Mouse (Mus musculus) right cerebral cortex, adult 18-20 months (tissue): ENCODE measurements around the gene Tnip1.

Experiments
- DNase-seq: peaks from one replicate; pipeline ENCODE4 v3.0.0; 2022; ENCODE audit warnings: mixed read lengths

Tnip1 gene

DNA sequence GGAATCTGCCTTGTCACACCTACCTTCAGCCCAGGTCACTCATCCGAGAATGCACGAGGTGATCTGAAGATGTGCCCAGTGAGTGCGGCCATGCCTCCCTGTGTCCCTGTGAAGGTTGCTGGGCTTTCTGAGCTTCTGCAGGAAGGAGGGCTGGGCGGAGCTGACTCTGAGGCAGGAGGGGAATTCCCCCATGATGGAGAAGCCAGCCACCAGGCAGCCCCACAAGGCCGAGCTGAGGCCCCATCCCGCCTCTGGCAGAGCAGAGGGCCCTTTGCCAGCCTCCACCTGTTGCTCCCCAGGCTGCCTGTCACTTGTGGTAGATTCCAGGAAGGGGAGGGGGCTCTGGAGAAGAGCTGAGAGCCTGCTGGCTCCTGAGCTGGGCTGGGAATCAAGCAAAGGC is at the start of gene Tnip1:
Tnip1 (minus strand) TSS at position 108 of the 400 bp plus-strand sequence.
- DNase-seq, result no peak

DNA sequence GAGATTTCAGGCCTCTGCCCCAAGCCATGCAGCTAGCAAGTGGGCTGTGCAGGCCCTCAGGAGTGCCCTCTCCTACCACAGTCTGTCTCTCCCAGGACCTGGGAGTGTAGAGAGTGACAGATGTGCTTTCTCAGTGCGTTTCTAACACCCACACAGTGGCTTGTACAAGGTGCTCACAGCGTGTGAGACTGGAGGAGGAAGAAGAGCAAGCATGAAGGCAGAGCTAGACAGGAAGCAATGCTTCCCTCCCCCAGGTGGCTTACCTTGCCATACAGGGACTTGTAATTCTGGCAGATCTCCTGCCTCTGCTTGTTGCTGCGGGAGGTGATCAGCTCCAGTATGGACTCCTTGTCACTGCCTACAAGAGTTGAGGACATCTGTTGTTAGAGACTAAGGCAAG is 48.7 kb upstream of the Tnip1 start:
- peak; percentile 46 for DNase-seq

DNA sequence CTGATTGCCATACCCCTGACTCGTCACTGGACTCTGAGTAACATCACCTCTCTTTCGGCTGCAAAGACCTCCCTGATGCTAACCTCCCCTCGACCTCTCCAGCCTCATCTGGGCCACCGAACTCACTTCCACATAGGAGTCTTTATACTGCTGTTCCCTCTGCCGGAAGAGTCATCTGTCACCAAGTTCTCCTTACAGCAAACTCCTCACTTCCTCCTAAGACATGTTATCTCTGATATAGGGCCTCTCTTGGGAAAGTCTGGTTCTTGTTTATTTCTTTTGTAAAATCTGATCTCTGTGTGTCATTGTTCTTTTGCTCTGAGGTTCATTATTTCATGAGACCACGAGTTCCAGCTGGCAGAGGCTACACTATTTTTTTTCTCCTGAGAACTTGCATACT is 45.5 kb upstream of the Tnip1 start:
- DNase-seq, result no peak

DNA sequence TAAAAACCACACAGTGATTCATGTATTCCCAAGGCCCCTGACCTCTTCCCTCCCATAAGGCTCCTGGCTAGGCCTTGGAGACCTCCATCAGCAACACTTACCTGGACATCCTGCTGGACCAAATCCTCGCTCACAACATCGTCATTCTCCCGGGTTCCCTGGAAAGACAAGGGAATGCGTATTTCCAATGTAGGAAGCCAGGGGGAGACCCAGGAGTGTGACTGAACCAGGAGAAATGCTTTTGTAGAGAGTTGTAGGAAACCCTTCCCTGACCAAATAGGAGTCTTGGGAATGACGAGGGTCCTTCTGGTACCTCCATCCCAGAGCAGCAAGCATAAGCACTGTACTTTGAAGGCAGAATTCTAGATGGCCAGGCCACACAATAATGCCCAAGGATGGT is 43.0 kb upstream of the Tnip1 start:
- no peak for DNase-seq

DNA sequence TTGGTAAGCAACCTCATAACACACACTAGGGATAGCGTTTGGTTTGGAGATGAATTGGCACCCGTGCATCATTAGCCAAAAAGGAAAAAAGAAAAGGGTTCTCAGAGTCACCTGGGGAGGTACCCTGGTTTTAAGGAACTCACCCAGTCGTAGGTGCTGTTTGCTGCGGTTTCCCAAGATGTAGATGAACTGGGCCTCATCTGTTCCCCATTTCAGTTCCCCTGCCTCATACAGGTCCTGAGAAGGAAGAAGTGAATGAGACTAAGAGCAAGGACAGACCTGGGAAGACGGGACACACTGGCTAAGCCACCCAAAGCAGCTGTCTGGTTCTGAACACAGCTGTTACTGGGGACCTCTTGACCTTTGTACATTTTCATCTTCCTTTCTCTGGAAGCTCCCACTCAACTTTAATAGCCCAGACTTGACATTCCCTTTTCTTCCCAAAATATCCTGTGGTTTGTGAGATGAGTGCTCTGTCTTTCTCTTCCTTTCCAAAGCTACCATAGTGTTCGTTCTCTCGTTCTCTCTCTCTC is 42.3 kb upstream of the Tnip1 start:
- no peak for DNase-seq

DNA sequence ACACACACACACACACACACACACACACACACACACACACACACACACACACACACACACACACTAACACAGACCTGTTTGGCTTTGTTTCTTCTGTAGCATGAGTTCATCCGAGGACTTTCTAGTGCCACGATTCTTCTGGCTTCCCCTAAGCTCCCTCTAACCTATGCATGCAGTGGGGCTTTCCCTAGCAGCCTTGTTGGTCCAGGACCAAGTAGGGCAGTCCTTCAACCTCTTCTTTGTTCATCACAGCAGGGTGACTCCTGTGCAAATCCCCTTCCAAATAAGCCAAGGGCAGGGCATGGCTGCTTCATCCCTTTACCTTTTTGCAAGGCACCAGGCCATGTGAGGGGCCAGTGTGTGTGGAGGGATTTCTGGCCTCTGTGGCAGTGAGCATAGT is 36.0 kb upstream of the Tnip1 start:
- no peak for DNase-seq

DNA sequence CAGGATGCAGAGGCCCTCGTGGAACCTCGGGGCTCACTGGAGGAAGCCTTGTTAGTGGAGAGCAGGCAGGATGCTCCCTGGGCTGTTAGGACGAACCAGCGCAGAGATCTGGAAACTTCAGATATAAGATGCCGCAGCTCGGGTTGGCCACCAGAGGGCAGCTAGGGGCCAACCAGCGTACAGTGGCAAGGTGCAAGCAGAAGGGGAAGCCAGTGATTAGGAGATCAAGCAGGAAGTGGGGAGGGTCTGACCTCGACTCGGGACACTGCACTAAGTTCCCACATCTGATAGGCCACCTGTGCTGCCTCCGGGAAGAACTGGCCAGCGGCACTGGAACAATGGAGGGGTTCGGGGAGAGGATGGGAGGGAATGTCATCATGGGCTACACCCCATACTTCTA is 35.6 kb upstream of the Tnip1 start:
- DNase-seq, result peak; percentile 53

DNA sequence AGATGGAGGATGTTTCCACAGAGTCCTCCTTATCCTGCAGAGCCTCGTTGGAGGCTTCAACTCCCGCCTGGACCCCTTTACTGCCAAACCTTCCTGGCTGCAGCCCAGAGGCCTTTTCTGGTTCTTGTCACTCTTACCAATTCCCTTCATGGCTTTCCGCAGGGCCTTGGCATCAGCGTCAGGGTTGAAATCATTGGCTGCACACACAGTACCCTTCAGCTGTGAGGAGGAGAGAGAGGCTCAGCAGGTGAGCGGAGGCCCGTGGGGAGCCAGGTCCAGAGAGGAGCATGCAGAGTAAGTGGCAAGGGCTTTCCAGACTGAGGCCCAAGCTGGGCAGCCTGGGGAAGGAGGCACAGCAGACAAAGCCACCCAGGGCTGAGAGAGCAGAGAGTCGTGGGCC is 33.5 kb upstream of the Tnip1 start:
- DNase-seq, result no peak

DNA sequence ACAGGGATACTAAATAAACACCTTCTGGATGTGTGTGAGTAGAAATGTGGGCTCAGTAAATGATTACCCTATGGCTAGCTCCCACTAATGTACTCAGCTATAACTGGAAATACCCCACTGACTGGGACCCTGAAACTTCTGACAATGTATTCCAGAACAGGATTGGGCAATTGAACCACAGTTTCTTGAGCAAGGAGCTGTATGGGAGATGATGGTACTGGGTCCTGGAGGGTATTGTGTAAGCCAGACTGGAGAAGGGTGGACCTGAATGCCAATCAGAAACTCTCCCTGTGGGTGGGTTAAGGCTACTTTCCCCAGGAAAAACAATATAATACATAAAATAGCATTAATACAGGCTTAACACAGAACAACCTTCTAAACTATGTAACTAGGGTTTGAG is 27.2 kb upstream of the Tnip1 start:
- no peak for DNase-seq

DNA sequence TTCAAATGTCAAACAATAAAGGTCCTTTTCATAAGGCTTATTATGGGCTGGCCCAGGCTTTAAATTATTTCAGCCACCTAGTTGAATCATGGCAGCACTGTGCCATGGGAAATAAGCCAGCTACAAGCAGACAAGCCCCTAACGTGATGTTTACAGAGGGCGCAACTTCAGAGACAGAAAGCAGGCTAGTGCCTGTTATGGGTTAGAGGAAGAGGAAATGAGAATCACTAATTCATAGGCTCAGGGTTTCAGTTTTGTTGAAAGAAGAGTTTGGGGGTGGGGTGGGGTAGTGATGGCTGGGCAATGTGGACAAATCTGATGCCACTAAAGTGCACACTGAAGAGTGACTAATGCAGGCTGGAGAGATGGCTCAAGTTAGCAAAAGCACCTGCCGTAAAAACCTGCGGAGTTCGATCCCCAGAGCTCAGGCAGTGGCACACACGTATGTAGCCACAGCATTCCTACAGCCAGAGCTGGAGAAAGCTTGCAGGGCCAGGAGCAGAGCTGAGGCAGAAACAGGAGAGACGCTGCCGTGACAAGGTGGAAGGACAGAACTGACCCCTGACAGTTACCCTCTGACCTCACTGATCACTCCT is 26.1 kb upstream of the Tnip1 start:
- DNase-seq, result no peak

DNA sequence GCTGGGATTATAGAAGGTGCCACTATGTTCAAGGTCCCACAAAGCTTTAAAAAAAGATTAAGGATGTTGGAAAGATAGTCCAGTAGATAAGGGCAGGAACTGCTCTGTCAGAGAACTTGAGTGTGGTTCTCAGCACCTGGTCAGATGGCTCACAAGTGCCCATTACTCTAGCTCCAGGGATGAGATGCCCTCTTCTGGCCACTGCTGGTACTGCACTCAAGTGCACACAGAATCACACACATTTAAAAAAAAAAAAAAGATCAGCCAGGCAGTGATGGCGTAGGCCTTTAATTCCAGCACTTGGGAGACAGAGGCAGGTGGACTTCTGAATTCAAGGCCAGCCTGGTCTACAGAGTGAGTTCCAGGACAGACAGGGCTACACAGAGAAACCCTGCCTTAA is 25.3 kb upstream of the Tnip1 start:
- no peak for DNase-seq

DNA sequence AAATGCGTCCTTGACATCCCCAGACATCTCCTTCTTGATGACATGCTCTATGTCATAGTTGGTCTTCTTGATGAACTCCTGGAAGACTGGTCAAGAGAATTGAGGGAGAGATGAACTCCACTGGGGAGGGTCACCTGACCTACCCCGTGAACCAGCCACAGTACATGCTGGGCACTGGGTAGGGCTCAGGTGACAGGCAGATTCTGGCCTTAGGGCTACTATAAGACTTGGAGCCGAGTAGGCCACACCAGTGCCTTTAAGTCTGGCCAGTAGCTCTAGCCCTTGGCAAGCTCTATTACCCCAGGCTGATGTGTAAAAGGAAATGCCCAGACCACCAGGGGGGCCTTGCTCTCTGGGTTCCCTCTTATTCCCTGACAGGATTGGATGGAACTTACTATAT is 22.4 kb upstream of the Tnip1 start:
- no peak for DNase-seq

DNA sequence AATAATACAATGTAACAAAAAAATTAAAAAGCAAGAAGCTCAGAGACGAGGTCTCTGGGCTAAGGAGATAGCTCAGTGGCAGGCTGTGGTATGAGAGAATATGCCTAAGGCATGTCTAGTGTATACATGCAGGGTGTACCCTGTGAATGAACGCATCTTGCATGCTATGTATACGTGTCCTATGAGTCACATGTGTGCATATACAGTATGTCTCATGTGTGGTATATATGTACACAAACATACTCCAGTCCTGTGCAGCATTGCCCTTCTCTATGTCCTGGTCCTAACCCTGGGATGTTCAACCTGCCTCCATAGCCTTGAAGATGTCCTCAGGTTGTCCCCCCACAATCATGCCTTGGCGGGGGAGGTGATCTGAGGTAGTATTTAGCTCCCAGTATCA is 21.9 kb upstream of the Tnip1 start:
- no peak for DNase-seq

DNA sequence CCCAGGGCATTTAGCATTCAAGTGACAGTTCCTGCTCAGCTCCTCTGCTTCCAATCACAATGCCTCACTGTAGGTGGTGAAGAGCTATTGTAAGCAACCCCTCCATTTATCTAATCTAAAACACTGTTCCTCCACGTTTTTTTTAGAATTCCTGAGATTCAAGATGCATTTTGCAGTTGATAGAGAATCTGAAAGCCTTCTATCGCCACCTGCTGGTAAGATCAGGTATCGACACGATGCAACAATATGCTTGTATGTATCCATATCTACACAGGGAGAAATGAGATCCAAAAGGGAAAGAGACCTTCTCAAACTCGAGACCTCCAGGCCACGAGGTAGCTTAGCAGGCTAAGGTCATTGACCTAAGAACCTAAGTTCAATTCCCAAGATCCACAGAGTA is 21.4 kb upstream of the Tnip1 start:
- peak; percentile 73 for DNase-seq

DNA sequence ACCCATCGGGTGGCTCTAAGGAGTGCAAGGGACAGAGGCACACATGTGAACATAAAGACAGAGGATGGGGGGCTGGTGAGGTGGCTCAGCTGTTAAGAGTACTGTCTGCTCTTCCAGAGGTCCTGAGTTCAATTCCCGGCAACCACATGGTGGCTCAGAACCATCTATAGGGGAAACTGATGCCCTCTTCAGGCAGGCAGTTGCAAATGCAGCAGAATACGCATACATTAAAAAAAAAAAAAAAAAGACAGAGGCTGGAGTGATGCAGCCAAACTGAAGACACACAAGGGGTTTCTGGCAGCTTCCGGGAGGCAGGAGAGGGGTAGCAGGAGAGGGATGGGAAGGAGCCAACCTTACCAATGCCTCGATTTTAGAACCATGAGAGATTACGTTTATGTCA is 19.8 kb upstream of the Tnip1 start:
- DNase-seq, result no peak

DNA sequence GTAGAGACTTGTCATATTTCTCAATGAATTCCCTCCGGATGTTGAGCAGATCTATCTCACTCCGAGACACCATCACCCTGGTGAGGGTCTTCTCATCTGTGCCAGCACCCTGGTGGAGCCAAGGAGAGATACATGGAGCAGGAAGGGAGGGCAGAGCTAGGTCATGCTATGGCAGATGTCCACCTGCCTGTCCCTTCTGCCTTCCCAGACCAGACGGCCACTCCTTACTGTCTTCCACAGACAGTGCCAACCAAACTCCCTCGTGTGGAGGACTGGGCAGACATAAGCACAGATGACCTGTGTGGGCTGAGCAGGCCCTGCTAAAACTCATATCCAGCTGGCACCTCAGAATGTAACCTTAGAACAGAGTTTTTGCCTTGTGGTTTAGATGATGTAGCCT is 18.9 kb upstream of the Tnip1 start:
- DNase-seq, result no peak

DNA sequence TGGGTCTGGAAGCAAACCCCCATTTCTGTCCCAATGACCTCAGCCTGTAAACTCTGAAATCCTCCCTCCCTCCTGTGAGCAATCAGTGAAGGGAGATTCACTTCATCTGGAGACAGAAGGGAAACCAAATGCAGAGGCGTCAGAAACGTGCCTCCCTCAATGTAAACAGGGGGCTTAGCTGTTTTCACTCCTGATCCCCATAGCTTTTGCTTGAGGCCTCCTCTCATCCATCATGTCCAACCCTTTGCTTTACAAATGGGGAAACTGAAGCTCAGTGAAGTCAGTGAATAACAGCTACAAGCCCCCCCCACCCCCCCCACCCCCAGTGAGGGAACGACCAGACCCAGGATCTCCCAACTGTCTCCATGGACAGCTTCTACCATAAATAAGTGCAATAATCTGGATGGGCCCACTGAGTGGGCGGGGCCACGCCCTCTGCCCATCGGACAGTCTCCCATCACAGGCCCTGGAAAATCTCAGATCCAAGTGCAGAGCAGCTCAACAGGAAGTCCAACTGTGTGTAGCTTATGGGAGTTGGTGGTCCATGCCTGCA is 14.7 kb upstream of the Tnip1 start:
- DNase-seq, result no peak

DNA sequence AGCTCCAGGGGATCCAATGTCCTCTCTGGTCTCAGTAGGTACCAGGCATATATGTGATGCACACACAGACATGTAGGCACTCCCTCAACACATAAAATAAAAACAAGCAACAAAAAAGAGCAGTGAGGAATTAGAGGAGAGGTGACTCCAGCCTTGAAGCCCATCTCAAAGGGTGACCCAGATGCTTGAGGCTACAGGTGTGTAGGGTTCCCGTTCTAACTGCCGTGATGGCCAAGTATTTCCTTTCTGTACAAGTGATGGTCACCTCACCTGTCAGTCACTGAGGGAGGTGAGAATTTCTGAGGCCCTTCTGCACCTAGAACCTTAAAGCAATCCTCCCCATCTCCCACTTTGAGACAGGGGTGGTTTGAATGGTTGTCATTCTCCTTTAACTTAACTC is 13.6 kb upstream of the Tnip1 start:
- DNase-seq, result no peak

DNA sequence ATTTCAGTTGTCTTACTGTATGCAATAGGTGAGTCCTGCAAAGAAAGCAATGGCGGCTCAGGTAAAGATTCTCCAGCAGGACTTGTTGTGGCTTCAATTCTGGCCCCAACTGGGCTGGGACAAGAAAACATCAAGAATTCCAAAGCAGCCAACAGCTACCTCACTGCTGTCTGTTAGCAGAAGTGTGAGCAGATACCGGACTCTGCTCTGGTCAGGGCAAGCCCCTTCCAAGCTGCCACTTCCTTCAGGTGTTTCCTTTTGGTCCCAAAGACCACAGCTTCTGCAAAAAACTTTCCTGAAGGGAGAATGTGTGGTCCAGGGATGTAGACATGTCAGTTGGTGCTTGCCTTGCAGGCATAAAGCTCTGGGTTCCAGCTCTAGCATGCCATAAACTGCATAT is 13.0 kb upstream of the Tnip1 start:
- no peak for DNase-seq

DNA sequence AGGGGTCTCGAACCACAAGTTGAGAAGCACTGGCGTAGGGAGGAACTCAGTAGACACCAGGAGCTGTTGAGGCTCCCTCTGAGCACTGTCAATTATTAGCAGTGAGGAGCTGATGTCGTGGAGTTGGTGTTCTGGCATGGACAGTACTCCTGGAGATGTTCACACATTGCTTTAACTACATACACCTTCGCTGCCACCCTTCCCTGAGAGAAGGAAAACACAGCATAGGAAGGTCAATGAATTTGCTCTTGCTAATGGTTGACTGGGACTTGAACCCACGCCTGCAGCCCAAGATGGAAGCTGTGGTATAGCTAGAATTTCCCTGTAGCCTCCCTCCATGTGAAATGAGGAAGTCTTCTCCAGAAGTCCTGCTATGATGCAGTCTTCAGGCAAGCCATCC is 12.6 kb upstream of the Tnip1 start:
- no peak for DNase-seq

DNA sequence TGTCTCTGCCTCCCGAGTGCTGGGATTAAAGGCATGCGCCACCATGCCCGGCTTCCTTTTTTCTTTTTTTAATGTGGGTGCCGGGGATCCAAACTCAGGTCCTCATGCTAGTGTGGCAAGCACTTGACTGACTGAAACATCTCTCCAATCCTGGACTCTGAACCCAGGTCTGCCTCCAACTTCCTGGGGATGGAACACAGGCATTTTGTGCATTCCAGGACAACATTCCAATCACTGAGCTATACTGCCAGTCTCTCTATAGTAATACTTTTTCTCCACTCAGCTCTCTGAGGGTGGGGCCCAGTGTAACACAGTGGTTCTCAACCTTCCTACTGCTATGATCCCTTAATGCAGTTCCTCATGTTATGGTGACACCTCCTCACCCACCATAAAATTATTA is 11.9 kb upstream of the Tnip1 start:
- DNase-seq, result no peak

DNA sequence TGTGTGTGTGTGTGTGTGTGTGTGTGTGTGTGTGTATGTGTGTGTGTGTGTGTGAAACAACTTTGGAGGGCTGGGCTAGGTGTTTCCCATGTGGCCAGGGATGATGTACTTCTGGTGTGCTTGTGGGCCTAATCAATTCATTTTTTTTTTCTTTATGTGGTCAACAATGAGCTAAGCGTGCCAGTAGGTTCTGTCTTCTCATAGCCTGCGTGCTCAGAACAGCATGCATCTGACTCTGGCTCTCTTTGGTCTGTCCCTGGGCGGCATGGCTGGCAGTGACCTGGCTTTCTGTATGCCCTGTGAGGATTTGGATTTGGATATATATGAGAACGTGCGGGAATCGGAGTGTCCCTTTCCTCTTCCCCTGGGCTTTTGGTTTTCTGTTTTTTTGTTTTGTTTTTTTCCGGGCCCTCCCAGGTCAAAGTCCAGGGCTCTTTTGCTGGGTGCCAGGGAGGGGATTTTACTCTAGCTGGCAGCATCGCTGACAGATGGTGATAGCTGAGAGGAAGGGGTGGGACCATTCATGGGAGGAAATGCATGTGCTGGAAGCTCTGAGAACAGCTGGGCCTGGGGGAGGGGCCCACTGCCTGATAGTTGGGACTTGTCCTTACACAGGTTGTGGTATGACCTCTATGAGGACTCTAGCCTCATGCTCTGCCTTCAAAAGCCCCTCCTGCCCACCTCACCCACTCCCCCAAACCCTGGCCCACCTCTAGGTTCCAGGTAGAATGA is 10.9 kb upstream of the Tnip1 start:
- DNase-seq, result no peak

DNA sequence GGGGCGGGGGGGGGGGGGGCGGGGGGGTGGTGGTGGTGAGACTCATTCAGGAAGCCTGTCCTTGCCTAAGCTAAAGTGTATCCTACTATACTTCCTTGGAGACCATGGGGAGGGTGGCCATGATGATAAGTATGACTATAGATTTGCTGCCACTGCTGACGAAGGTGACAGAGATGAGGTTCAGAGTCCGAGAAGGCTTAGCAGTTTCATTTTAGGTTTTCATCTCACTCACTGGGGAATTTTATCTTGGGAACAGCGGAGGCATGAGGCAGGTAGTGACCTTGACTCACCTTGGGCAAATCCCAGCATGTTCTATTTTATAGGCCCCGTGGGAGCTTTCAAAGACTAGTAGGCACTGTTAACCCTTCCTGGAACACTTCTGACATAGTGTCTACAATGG is 10.1 kb upstream of the Tnip1 start:
- no peak for DNase-seq

DNA sequence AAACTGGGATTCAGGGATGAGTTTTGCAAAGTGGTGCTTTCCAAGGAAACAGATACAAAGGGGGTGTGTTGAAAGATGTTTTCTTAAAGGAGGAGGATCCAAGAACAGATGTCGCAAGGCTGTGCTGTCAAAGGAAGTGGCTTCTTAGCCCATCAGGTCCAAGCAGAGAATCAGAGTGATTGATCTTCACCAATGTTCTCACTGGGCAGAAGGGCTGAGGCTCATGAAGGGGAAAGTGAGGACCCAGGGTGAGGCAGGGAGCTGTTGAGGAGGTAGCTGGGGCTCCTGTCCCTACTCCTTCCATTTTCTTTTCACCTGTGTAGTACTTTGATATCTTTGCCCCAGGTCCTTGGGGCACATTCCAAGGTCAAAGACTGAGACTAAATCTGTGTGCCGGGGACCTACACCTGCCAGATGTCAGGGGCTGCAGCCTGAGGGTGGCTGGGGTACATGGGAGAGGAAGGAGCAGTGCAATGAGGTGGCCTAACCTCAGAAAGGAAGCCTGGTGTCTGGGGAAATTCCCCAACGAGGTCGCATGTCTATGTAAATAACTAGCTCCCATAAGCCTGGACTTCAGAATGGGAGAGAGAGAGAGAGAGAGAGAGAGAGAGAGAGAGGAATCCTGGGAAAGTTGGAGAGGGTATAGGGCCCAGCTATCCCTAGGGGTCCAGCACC is 9.5 kb upstream of the Tnip1 start:
- no peak for DNase-seq
